Mouse (Mus musculus) stomach, postnatal 0 days (tissue): ENCODE results near the gene Lrrc2. TPM values are rescaled to one million over a fixed set of nuclear protein-coding genes. Genes with fewer than 3 reads are reported as not detected.
A peak's percentile ranks its signal among the peaks of the same experiment; 100 is the strongest.

ENCODE experiments used
- ATAC-seq: fragments of 200-750 bp; cut with Nextera tagmentation; 2 replicates; pipeline ENCODE4 v1.8.0; 2017; ENCODE audit not compliant: low FRiP score, low TSS enrichment
- DNase-seq: peaks from one replicate; pipeline ENCODE4 v3.0.0-alpha.2; 2016; ENCODE audit warnings: low spot score
- H3K27ac ChIP-seq: fragments of 300-500 bp; sonication (generic); replicated peaks from 2 replicates; pipeline ENCODE4 v1.5.1; 2014; ENCODE audit warnings: mild to moderate bottlenecking, control low read depth
- H3K27me3 ChIP-seq: fragments of 300-500 bp; sonication (generic); 2 replicates; pipeline ENCODE4 v1.6.1; 2014; ENCODE audit warnings: low read length; ENCODE audit not compliant: control insufficient read depth, insufficient read depth
- H3K36me3 ChIP-seq: fragments of 300-500 bp; sonication (generic); 2 replicates; pipeline ENCODE4 v1.6.1; 2014; ENCODE audit warnings: low read length, mixed read lengths; ENCODE audit not compliant: control insufficient read depth, insufficient read depth
- H3K4me1 ChIP-seq: fragments of 300-500 bp; sonication (generic); replicated peaks from 2 replicates; pipeline ENCODE4 v1.6.1; 2014; ENCODE audit warnings: antibody characterized with exemption; ENCODE audit not compliant: control insufficient read depth, insufficient read depth
- H3K4me2 ChIP-seq: fragments of 300-500 bp; sonication (generic); replicated peaks from 2 replicates; pipeline ENCODE4 v1.6.1; 2014; ENCODE audit warnings: low read depth, mild to moderate bottlenecking, control low read depth, moderate library complexity
- H3K4me3 ChIP-seq: fragments of 300-500 bp; sonication (generic); 2 replicates; pipeline ENCODE4 v1.5.1; 2014; ENCODE audit warnings: low read depth, low read length, control low read depth
- H3K9ac ChIP-seq: fragments of 300-500 bp; sonication (generic); 2 replicates; pipeline ENCODE4 v1.6.1; 2014; ENCODE audit warnings: mild to moderate bottlenecking, low read length, control low read depth, mixed read lengths
- H3K9me3 ChIP-seq: fragments of 300-500 bp; sonication (generic); 2 replicates; pipeline ENCODE4 v1.6.1; 2016; ENCODE audit warnings: low read length; ENCODE audit not compliant: control insufficient read depth
- CTCF ChIP-seq: IDR thresholded peaks from 2 replicates; pipeline ENCODE4 v1.5.1; 2016; ENCODE audit warnings: antibody characterized with exemption, low read depth, mild to moderate bottlenecking, moderate library complexity
- EP300 ChIP-seq: optimal IDR thresholded peaks from 2 replicates; pipeline ENCODE3; 2016; ENCODE audit warnings: antibody characterized with exemption
- WGBS: fragments of 180-500 bp; shearing (Covaris S2); extraction: QIAGEN DNeasy Blood & Tissue Kit; methylation state at CpG from one replicate; pipeline ENCODE4 v1.1.7; 2014; 5-methylcytosine and 5-hydroxymethylcytosine counted together
- polyA plus RNA-seq: library from polyadenylated mRNA; unstranded; fragments of >200 nt; fragmentation: Nextera tagmentation; extraction: Ambion mirVana; gene quantifications from 2 replicates; pipeline ENCODE4 v1.2.1, GENCODE M21; 2015

The Lrrc2 gene
- polyA plus RNA-seq, 1 experiment from 2014 or later: 0.08 TPM

DNA sequence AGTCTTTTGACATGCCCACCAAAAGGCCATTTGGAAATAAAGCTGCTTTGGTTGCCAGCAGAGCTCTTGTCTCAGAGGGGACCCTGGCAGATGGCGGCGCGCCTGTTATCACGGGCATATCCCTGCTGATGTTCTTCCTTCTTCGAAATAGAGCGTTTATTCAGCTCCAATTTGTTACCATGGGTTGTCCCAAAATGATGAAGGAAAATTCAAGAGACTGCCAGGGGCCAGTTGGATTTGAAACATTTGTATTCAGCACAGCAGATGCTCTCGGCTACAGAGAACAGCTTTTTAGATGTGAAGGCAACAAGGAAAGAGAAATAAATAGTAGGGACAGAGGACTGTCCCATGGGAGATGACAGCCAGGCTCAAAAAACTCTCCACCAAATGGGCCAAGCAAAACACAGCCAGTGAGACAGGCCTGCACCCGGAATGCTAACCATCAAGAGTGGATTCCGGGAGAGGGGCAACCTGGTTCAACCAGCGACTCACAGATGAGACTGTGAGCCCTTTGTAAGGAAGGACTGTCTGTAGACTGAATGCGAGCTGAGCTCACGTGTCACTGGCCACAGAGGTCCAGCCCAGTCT is 17.4 kb upstream of the Lrrc2 start:
- H3K27me3 ChIP-seq: no peaks in the 10 kb centered on the region
- no peak overlapping the region for H3K9ac ChIP-seq
- H3K4me1 ChIP-seq: no peaks in the 10 kb centered on the region
- ATAC-seq (no peak), DNase-seq (no peak)
- 88% methylated on average over 12 of the region's 12 CpGs for WGBS
- no peak overlapping the region for H3K4me2 ChIP-seq
- H3K4me3 ChIP-seq: no peak overlapping the region
- TF ChIP-seq EP300 (no peak), CTCF (no peak)
- no peaks in the 10 kb centered on the region for H3K36me3 ChIP-seq
- no peak overlapping the region for H3K27ac ChIP-seq
- H3K9me3 ChIP-seq: no peaks in the 10 kb centered on the region

GRCm38 (mm10) chr9:110935941-110936340 is 15.4 kb upstream of the Lrrc2 start:
- no peak overlapping the region for H3K4me2 ChIP-seq
- no peaks in the 10 kb centered on the region for H3K9me3 ChIP-seq
- no peaks in the 10 kb centered on the region for H3K4me1 ChIP-seq
- TF ChIP-seq CTCF (no peak), EP300 (no peak)
- no peak for DNase-seq
- H3K27ac ChIP-seq: no peak overlapping the region
- H3K9ac ChIP-seq: no peak overlapping the region
- WGBS: 74% methylated on average over 7 of the region's 7 CpGs
- no peaks in the 10 kb centered on the region for H3K27me3 ChIP-seq
- no peak for ATAC-seq
- no peak overlapping the region for H3K4me3 ChIP-seq
- no peaks in the 10 kb centered on the region for H3K36me3 ChIP-seq

DNA sequence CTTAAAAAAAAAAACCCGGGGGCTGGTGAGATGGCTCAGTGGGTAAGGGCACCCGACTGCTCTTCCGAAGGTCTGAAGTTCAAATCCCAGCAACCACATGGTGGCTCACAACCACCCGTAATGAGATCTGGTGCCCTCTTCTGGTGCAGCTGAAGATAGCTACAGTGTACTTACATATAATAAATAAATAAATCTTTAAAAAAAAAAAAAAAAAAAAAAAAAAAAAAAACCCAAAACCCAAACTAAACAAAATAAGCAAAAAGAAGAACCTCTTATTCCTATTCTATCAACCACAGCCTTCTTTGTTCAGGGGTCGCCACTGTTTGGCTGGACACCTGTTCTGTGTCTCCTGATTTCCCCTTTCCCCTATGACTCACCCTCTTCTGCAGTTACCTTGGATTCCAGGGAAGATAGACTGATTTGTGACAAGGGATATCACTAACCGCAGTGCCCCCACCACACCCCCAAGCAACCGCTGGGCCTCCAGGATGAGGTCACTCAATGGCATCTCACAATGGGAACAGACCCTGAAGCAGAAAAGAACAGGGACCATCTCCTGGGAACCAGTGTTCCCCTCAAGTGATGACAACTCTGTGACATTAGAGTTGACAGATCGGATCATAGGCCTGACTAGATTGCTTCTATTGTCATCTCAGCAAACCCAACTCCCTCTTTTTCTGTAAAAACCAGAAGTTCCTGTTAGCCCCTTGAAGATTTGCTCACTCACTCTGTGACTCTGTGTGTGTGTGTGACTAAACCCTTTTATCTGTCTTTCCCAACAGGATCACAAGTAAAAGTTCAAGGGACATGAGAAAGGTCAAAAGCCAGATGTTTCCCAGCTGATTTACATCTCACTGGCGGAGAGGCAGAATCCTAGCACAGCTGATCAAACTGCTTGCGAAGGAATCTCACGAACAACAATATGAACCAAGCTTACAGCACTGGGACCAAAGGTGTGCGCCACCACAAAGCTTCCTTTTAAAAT is 13.5 kb upstream of the Lrrc2 start:
- no peaks in the 10 kb centered on the region for H3K36me3 ChIP-seq
- H3K27ac ChIP-seq: no peak overlapping the region
- no peak overlapping the region for H3K9ac ChIP-seq
- H3K4me2 ChIP-seq: no peak overlapping the region
- WGBS: 73% methylated on average over 12 of the region's 12 CpGs
- no peaks in the 10 kb centered on the region for H3K9me3 ChIP-seq
- H3K27me3 ChIP-seq: no peaks in the 10 kb centered on the region
- H3K4me3 ChIP-seq: no peak overlapping the region
- DNase-seq (no peak), ATAC-seq (no peak)
- no peaks in the 10 kb centered on the region for H3K4me1 ChIP-seq
- peak; percentile 25 for TF ChIP-seq CTCF
- TF ChIP-seq EP300: no peak

GRCm38 (mm10) chr9:110944265-110944664 is 7.1 kb upstream of the Lrrc2 start:
- Histone ChIP-seq H3K4me2 (no peak overlapping the region), H3K9me3 (no peaks in the 10 kb centered on the region), H3K36me3 (no peaks in the 10 kb centered on the region), H3K9ac (no peak overlapping the region), H3K4me3 (no peak overlapping the region), H3K4me1 (no peaks in the 10 kb centered on the region), H3K27ac (no peak overlapping the region), H3K27me3 (peaks cover 5% of the 10 kb centered on the region; the same call in 1 of the 2 replicates)
- ATAC-seq: no peak
- DNase-seq: no peak
- WGBS: 34% methylated on average over 13 of the region's 13 CpGs
- TF ChIP-seq EP300: no peak
- peak; percentile 69 for TF ChIP-seq CTCF

DNA sequence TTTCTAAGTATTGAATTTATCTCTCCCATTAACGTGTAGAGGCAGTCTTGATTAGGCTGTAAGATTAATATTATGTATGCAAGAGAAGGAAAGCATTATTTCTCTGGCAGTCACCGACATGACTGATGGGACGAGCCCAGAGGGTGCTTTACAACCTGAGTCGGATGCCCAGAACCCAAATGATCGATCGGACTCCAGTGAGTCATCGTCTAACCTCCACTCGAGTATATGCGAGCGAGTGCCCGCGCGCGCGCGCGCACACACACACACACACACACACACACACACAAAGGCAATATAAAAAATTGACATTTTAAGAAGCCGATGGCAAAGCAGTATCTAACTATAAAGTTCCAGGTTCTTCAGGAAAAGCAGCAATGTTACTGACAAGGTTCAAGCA is 6.0 kb upstream of the Lrrc2 start:
- Histone ChIP-seq H3K4me3 (no peak overlapping the region), H3K27me3 (peaks cover 5% of the 10 kb centered on the region; the same call in 1 of the 2 replicates), H3K9ac (no peak overlapping the region), H3K4me2 (no peak overlapping the region), H3K27ac (no peak overlapping the region), H3K36me3 (no peaks in the 10 kb centered on the region), H3K9me3 (no peaks in the 10 kb centered on the region), H3K4me1 (no peaks in the 10 kb centered on the region)
- TF ChIP-seq EP300 (no peak), CTCF (no peak)
- ATAC-seq (no peak), DNase-seq (peak; percentile 22)
- 11% methylated on average over 18 of the region's 18 CpGs for WGBS

GRCm38 (mm10) chr9:110945926-110946325 is 5.4 kb upstream of the Lrrc2 start, which contains the start of gene Tdgf1:
Gene Tdgf1, minus strand, starts transcription at chr9:110946158.
- Histone ChIP-seq H3K9me3 (no peaks in the 10 kb centered on the region), H3K27ac (no peak within 1 kb of the TSS), H3K36me3 (no peaks in the 10 kb centered on the region), H3K27me3 (peaks cover 5% of the 10 kb centered on the region; the same call in 1 of the 2 replicates), H3K4me3 (no peak within 1 kb of the TSS), H3K4me2 (no peak within 1 kb of the TSS), H3K4me1 (no peaks in the 10 kb centered on the region), H3K9ac (no peak within 1 kb of the TSS)
- TF ChIP-seq EP300 (no peak), CTCF (no peak)
- DNase-seq (no peak), ATAC-seq (no peak)
- 13% methylated on average over 11 of the region's 11 CpGs for WGBS
